Mouse (Mus musculus) cerebellum, adult 9-10 months (tissue): ENCODE data around the gene Cenpi.

ENCODE experiments used
- DNase-seq: peaks from one replicate; pipeline ENCODE4 v3.0.0; 2022

Gene Cenpi

DNA sequence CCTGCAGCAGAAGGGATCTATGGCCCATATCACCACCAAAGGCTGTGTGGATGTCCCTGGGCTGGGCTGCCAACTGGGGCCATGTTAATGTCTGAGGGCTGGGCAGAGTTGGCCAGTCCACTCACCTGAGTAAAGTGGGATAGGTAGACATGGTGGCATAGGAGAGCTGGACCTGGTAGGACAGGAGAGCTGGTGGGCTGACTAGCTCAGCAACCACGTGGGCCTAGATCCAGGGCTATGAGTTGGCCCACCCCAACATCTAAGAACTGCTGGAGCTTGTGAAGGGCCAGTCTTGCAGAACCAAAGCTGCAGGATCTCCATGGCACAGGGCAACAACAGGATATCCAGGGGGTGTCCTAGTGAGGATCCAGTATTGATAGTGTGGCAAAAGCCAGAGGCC, 57.5 kb downstream of the Cenpi start:
- no peak for DNase-seq

DNA sequence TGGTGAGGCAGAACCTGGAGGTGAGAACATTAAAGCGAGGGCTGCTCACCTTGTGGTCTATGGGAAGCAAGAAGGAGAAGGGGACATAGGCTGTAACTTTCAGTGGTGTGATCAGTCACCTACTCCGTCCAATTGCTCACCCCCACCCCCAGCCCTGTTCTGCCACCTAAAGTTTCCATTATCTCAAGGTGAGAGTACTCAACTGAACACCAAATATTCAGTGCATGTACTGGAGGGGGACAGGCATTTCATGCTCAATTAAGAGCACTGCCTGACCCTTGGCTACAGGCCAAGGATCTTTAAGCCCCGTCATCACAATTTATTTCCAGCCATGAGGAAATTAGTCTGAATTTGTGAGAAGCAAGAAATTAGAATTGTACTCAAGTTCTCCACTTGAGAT, 58.7 kb downstream of the Cenpi start:
- DNase-seq, result no peak

DNA sequence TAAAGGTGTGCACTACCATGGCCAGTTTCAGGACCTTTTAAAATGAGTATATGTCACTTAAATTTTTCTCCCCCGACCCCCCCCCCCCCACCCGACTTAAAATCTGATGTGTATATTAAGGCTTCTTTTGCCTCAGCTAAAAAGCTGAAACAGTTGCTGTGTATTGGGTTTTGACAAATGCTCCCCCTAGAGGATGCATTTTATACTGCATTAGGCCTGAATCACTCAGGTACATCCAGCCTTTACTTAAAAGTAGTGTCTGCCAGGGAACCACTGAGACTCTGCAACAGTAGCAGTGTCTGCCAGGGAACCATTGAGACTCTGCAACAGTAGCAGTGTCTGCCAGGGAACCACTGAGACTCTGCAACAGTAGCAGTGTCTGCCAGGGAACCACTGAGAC, 63.4 kb downstream of the Cenpi start:
- DNase-seq, result no peak

DNA sequence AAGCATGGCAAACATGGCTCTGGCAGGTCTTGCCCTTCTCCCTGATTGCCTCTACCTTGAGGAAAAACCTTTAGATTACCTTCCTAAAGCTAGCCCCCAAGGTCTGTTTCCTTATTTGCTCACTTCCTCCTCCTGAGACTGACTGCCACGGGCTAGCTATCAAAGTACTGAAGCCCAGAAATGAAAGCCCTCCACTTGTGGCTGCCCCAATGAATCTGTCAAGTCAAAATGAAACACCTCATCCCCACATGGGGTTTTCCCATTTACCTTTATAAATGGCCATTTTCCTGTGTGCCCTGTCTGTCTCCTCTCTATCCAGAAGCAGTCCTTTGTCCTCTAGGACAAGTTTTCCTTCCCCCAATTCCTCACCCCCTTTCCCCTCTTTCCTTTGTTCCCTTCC, 66.3 kb downstream of the Cenpi start:
- DNase-seq, result no peak

DNA sequence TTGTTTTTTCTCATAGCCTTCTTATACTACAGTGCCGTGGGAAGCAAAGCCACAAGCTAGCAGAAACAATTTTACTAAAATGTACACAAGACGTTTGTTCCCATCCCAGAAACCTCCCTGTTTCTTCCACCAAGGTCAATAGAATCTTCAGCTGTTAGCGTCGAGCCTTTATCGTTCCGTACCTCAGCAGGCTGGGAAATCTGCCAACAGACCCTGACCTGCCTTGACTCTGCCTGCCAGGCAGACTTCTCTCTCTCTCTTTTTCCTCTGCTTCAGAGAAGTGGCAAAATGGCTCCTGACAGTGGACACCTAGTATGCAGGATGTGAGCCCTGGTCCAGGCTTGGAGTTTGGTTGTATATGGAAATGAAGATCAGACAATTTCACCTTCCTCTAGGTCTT, 77.0 kb downstream of the Cenpi start:
- no peak for DNase-seq

DNA sequence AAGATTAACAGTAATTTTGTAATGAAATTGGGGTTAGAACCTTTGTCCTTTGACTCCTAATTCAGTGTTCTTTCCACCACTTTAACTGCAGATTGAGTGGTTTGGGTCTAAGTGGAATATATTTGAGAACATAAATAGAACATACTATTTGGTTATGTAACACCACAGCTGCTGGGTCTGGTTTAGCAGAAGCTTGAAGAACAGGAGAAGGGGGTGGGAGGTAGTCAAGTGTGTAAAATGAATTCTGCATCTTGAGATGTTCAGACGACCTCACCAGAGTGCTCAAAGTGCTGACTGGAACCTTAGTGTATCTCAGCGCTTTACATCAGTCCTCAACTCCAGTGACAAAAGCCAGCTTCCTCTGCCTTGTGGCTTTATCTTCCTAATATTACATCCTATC, 91.1 kb downstream of the Cenpi start:
- DNase-seq, result no peak

DNA sequence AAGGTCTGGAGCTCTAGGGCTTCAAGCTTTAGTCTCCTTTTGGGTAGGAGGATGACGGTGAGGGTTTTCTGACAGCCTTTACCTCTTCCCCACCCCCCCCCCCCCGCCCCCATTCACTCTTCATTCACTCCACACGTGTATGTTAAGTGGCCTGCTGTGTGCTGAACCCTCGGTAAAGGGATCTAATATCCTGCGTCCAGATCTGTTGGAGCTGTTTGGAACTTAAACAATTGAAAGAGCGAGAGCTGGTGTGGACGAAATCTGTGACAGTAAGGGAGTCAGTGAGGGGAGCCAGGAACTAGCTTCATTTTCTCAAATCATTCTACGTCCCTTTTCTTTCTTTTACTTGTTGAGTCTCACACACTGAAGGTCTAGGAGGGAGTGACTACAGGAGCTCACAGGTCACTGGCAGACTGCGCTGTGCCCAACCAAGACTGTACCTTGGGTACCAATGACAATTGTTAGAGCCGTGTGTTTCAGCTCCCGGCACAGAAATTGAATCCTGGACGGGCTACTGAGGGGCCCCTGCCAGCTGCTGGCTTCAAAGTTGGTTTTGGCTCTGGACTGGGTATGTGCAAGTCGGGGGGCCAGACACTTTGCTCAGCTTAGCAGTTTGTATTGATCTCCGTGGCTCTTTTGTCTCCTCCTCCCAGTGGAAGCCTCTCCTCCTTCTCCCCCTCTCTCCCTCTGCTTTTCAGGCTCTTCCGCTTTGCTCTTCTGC, 96.1 kb downstream of the Cenpi start, which contains the start of gene Drp2:
Gene Drp2, plus strand, starts transcription at position 689 of the 721 bp plus-strand sequence.
- DNase-seq, result no peak

DNA sequence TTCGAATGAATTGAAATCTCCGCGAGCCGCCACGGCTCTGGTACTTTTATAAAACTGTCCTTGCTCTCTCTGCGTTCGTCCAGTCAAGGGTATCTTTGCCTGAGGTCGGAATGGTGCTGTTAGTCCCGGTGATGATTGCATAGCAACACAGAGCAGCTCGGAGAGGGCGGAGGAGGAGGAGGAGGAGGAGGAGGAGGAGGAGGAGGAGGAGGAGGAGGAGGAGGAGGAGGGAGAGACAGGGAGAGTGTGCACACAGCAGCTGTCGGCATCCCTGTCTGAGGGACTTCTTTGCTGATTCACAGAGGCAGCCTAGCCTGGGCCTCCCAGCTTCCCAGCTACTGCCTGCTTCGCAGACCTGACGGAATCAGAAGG, 96.7 kb downstream of the Cenpi start:
- DNase-seq, result no peak

DNA sequence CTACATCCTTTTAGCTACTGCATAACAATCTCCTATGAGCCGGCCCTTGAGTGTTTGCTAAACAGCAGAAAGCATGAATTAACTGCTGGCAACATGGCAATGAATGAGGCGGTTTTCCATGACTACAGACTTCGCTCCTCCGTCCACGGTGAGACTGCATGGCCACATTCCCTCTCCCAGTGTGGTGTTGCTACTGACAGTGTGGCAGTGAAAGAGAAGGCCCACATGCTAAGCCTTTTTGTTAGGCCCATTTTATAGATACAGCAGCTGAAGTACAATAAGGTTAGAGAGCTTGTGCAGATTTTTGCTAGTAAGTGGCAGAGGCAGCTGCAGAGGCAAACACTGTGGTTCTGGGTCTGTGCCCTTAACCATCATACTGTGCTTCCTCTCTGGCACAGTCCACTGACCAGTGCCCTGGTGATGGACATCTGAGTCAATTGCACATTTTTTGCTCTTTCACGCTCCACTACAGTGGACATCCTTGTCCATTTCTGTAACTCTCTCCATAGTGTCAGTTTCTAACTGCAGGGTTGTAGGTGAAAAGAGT, 101.5 kb downstream of the Cenpi start:
- no peak for DNase-seq

DNA sequence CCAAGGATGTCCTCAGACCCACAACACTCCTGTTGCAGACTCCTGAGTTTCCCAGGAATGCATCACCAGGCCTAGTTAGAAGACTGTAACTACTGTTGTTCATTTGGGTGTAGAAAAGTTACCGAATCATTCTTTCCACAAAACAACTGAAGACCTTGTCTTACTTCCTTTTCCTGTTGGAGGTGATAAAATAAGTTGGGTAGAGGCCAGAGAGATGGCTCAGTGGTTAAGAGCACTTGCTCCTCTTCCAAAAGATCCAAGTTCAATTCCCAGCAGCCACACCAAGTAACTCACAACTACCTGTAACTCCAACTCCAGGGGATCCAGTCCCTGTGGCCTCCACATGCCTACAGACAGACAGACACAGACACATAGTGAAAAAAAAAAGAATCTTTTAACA, 104.2 kb downstream of the Cenpi start:
- DNase-seq, result no peak
